Mouse (Mus musculus) forebrain, embryonic 15.5 days (tissue): ENCODE data around the gene Rhebl1. TPM values are rescaled to one million over a fixed set of nuclear protein-coding genes. Genes with fewer than 3 reads are reported as not detected.
A peak's percentile ranks its signal among the peaks of the same experiment; 100 is the strongest.

Source experiments
- ATAC-seq: fragments of 200-750 bp; cut with Nextera tagmentation; replicated peaks from 2 replicates; pipeline ENCODE4 v1.8.0; 2017; ENCODE audit warnings: mild to moderate bottlenecking, moderate TSS enrichment, moderate library complexity
- H3K27ac ChIP-seq: fragments of 300-500 bp; sonication (generic); replicated peaks from 2 replicates; pipeline ENCODE4 v1.5.1; 2015; ENCODE audit warnings: mild to moderate bottlenecking, inconsistent platforms
- H3K27me3 ChIP-seq: fragments of 300-500 bp; sonication (generic); 2 replicates; pipeline ENCODE4 v1.6.1; 2015; ENCODE audit warnings: inconsistent platforms
- H3K36me3 ChIP-seq: fragments of 300-500 bp; sonication (generic); 2 replicates; pipeline ENCODE4 v1.6.1; 2015; ENCODE audit warnings: mild to moderate bottlenecking, inconsistent platforms
- H3K4me1 ChIP-seq: fragments of 300-500 bp; sonication (generic); 2 replicates; pipeline ENCODE4 v1.6.1; 2015; ENCODE audit warnings: inconsistent platforms
- H3K4me2 ChIP-seq: fragments of 300-500 bp; sonication (generic); replicated peaks from 2 replicates; pipeline ENCODE4 v1.6.1; 2015; ENCODE audit warnings: mild to moderate bottlenecking, inconsistent platforms
- H3K4me3 ChIP-seq: fragments of 300-500 bp; sonication (generic); 2 replicates; pipeline ENCODE4 v1.5.1; 2015; ENCODE audit warnings: mild to moderate bottlenecking, inconsistent platforms
- H3K9ac ChIP-seq: fragments of 300-500 bp; sonication (generic); replicated peaks from 2 replicates; pipeline ENCODE4 v1.6.1; 2015; ENCODE audit warnings: mild to moderate bottlenecking, inconsistent platforms
- H3K9me3 ChIP-seq: fragments of 300-500 bp; sonication (generic); 2 replicates; pipeline ENCODE4 v1.6.1; 2016; ENCODE audit warnings: inconsistent platforms
- WGBS: fragments of 180-500 bp; shearing (Covaris S2); methylation state at CpG from one replicate; pipeline ENCODE4 v1.1.7; 2015; ENCODE audit warnings: mixed read lengths; 5-methylcytosine and 5-hydroxymethylcytosine counted together
- polyA plus RNA-seq: library from polyadenylated mRNA; unstranded; fragments of >200 nt; fragmentation: Nextera tagmentation; extraction: Ambion mirVana; gene quantifications from 2 replicates; pipeline ENCODE4 v1.2.1, GENCODE M21; 2015

Gene Rhebl1
- polyA plus RNA-seq, 1 experiment from 2014 or later: 42.7 TPM

GRCm38 (mm10) chr15:98901530-98901929 is 7.2 kb upstream of the Rhebl1 start:
- Histone ChIP-seq H3K36me3 (peaks cover 32% of the 10 kb centered on the region), H3K9ac (no peak overlapping the region), H3K4me2 (no peak overlapping the region), H3K4me1 (peaks cover 13% of the 10 kb centered on the region), H3K4me3 (no peak overlapping the region), H3K27ac (no peak overlapping the region), H3K27me3 (peaks cover 31% of the 10 kb centered on the region), H3K9me3 (no peaks in the 10 kb centered on the region)
- no peak for ATAC-seq
- WGBS: 75% methylated on average over 1 of the region's 1 CpGs

GRCm38 (mm10) chr15:98897928-98898800 is 3.8 kb upstream of the Rhebl1 start, which contains the start of gene Dhh:
Gene Dhh (minus strand): TSS chr15:98898540.
- H3K27ac ChIP-seq: no peak within 1 kb of the TSS
- H3K36me3 ChIP-seq: peaks cover 3% of the 10 kb centered on the region
- no peak within 1 kb of the TSS for H3K9ac ChIP-seq
- H3K4me3 ChIP-seq: peak within 1 kb of the TSS; percentile 15
- H3K9me3 ChIP-seq: no peaks in the 10 kb centered on the region
- H3K4me2 ChIP-seq: peak within 1 kb of the TSS; percentile 26
- WGBS: under 1% methylated on average over 41 of the region's 41 CpGs
- H3K27me3 ChIP-seq: peaks cover 65% of the 10 kb centered on the region
- peaks cover 40% of the 10 kb centered on the region for H3K4me1 ChIP-seq
- ATAC-seq: 0 out of 2 replicates have a peak, but pooled peaks have one; percentile 14

- H3K27me3 ChIP-seq: peaks cover 71% of the 10 kb centered on the region
- H3K9me3 ChIP-seq: no peaks in the 10 kb centered on the region
- peaks cover 40% of the 10 kb centered on the region for H3K4me1 ChIP-seq
- H3K27ac ChIP-seq: no peak overlapping the region
- ATAC-seq: no peak
- no peak overlapping the region for H3K4me3 ChIP-seq
- H3K4me2 ChIP-seq: no peak overlapping the region
- 5% methylated on average over 10 of the region's 10 CpGs for WGBS
- H3K9ac ChIP-seq: no peak overlapping the region
- H3K36me3 ChIP-seq: no peaks in the 10 kb centered on the region
Observed at GRCm38 (mm10) chr15:98897495-98897894, 3.2 kb upstream of the Rhebl1 start.

- Histone ChIP-seq H3K27me3 (peaks cover 81% of the 10 kb centered on the region), H3K4me3 (peak overlapping the region; percentile 49), H3K27ac (no peak overlapping the region), H3K4me2 (peak overlapping the region; percentile 37), H3K4me1 (peaks cover 43% of the 10 kb centered on the region), H3K9ac (0 out of 2 replicates have a peak overlapping the region, but pooled peaks have one; percentile 11), H3K9me3 (no peaks in the 10 kb centered on the region), H3K36me3 (no peaks in the 10 kb centered on the region)
- WGBS: 2% methylated on average over 41 of the region's 41 CpGs
- ATAC-seq: no peak
Observed at GRCm38 (mm10) chr15:98895635-98896589, 1.6 kb upstream of the Rhebl1 start.

GRCm38 (mm10) chr15:98894746-98895634 is 650 bp upstream of the Rhebl1 start:
- peaks cover 43% of the 10 kb centered on the region for H3K4me1 ChIP-seq
- ATAC-seq: no peak
- H3K36me3 ChIP-seq: no peaks in the 10 kb centered on the region
- peak overlapping the region; percentile 49 for H3K4me3 ChIP-seq
- peaks cover 85% of the 10 kb centered on the region for H3K27me3 ChIP-seq
- no peaks in the 10 kb centered on the region for H3K9me3 ChIP-seq
- no peak overlapping the region for H3K27ac ChIP-seq
- 1% methylated on average over 38 of the region's 38 CpGs for WGBS
- H3K9ac ChIP-seq: peak overlapping the region; percentile 37; the same call in 1 of the 2 replicates
- H3K4me2 ChIP-seq: peak overlapping the region; percentile 94

- Histone ChIP-seq H3K4me1 (peaks cover 36% of the 10 kb centered on the region), H3K9ac (no peak overlapping the region), H3K4me3 (no peak overlapping the region), H3K36me3 (no peaks in the 10 kb centered on the region), H3K27me3 (peaks cover 68% of the 10 kb centered on the region), H3K27ac (no peak overlapping the region), H3K9me3 (no peaks in the 10 kb centered on the region), H3K4me2 (no peak overlapping the region)
- WGBS: 48% methylated on average over 4 of the region's 4 CpGs
- ATAC-seq: no peak
Observed at GRCm38 (mm10) chr15:98893036-98893435, 1.3 kb downstream of the Rhebl1 start.

GRCm38 (mm10) chr15:98891907-98892606 is 2.3 kb downstream of the Rhebl1 start:
- no peak overlapping the region for H3K27ac ChIP-seq
- ATAC-seq: peak; percentile 74
- H3K9me3 ChIP-seq: no peaks in the 10 kb centered on the region
- H3K36me3 ChIP-seq: no peaks in the 10 kb centered on the region
- WGBS: 40% methylated on average over 6 of the region's 6 CpGs
- no peak overlapping the region for H3K9ac ChIP-seq
- peaks cover 60% of the 10 kb centered on the region for H3K27me3 ChIP-seq
- H3K4me2 ChIP-seq: no peak overlapping the region
- H3K4me1 ChIP-seq: peaks cover 30% of the 10 kb centered on the region
- H3K4me3 ChIP-seq: no peak overlapping the region

- Histone ChIP-seq H3K4me3 (0 out of 2 replicates have a peak overlapping the region, but pooled peaks have one; percentile 5), H3K27me3 (peaks cover 53% of the 10 kb centered on the region), H3K9ac (no peak overlapping the region), H3K4me2 (no peak overlapping the region), H3K9me3 (no peaks in the 10 kb centered on the region), H3K4me1 (peaks cover 29% of the 10 kb centered on the region), H3K27ac (no peak overlapping the region), H3K36me3 (no peaks in the 10 kb centered on the region)
- no peak for ATAC-seq
- WGBS: 14% methylated on average over 19 of the region's 19 CpGs
Observed at GRCm38 (mm10) chr15:98891198-98891742, 3.1 kb downstream of the Rhebl1 start.

- Histone ChIP-seq H3K27ac (no peak overlapping the region), H3K9me3 (no peaks in the 10 kb centered on the region), H3K36me3 (no peaks in the 10 kb centered on the region), H3K4me1 (peaks cover 3% of the 10 kb centered on the region; the same call in 1 of the 2 replicates), H3K4me2 (no peak overlapping the region), H3K4me3 (no peak overlapping the region), H3K9ac (no peak overlapping the region), H3K27me3 (peaks cover 15% of the 10 kb centered on the region; the same call in 1 of the 2 replicates)
- ATAC-seq: no peak
- WGBS: 70% methylated on average over 7 of the region's 7 CpGs
Observed at GRCm38 (mm10) chr15:98887526-98887925, 6.8 kb downstream of the Rhebl1 start.

- 65% methylated on average over 8 of the region's 8 CpGs for WGBS
- Histone ChIP-seq H3K4me3 (no peak overlapping the region), H3K4me2 (no peak overlapping the region), H3K27me3 (peaks cover 12% of the 10 kb centered on the region; the same call in 1 of the 2 replicates), H3K9me3 (no peaks in the 10 kb centered on the region), H3K27ac (no peak overlapping the region), H3K4me1 (peaks cover 3% of the 10 kb centered on the region; the same call in 1 of the 2 replicates), H3K36me3 (no peaks in the 10 kb centered on the region), H3K9ac (no peak overlapping the region)
- ATAC-seq: no peak
Observed at GRCm38 (mm10) chr15:98886667-98887387, 7.5 kb downstream of the Rhebl1 start.
